Mouse (Mus musculus) kidney, embryonic 14.5 days (tissue): ENCODE results near the gene Gm13043. TPM values are rescaled to one million over a fixed set of nuclear protein-coding genes. Genes with fewer than 3 reads are reported as not detected.
"Not testable (repeated sequence)": the region's sequence is repeated elsewhere in the genome, so short reads cannot be mapped to it uniquely, and the experiment has no call there.

Source experiments
- ATAC-seq: fragments of 200-750 bp; cut with Nextera tagmentation; 2 replicates; pipeline ENCODE4 v1.8.0; 2017; ENCODE audit warnings: moderate number of reproducible peaks, mild to moderate bottlenecking, moderate TSS enrichment, moderate library complexity; ENCODE audit not compliant: low FRiP score, low TSS enrichment
- H3K27ac ChIP-seq: fragments of 300-500 bp; sonication (generic); 2 replicates; pipeline ENCODE4 v1.5.1; 2014; ENCODE audit warnings: low read depth, mild to moderate bottlenecking, low read length, moderate library complexity, mixed read lengths
- H3K27me3 ChIP-seq: fragments of 300-500 bp; sonication (generic); 2 replicates; pipeline ENCODE4 v1.6.1; 2014; ENCODE audit warnings: mild to moderate bottlenecking, low read length; ENCODE audit not compliant: control insufficient read depth, insufficient read depth
- H3K36me3 ChIP-seq: fragments of 300-500 bp; sonication (generic); 2 replicates; pipeline ENCODE4 v1.6.1; 2014; ENCODE audit warnings: low read length, mixed read lengths; ENCODE audit not compliant: control insufficient read depth, insufficient read depth
- H3K4me1 ChIP-seq: fragments of 300-500 bp; sonication (generic); 2 replicates; pipeline ENCODE4 v1.6.1; 2014; ENCODE audit warnings: low read length, mixed read lengths; ENCODE audit not compliant: control insufficient read depth, insufficient read depth
- H3K4me2 ChIP-seq: fragments of 300-500 bp; sonication (generic); replicated peaks from 2 replicates; pipeline ENCODE4 v1.6.1; 2014; ENCODE audit warnings: low read depth, mild to moderate bottlenecking, low read length
- H3K4me3 ChIP-seq: fragments of 300-500 bp; sonication (generic); 2 replicates; pipeline ENCODE4 v1.5.1; 2014; ENCODE audit warnings: mild to moderate bottlenecking, low read length
- H3K9ac ChIP-seq: fragments of 300-500 bp; sonication (generic); 2 replicates; pipeline ENCODE4 v1.6.1; 2014; ENCODE audit warnings: low read depth, mild to moderate bottlenecking, low read length, moderate library complexity
- H3K9me3 ChIP-seq: fragments of 300-500 bp; sonication (generic); 2 replicates; pipeline ENCODE4 v1.6.1; 2016; ENCODE audit warnings: low read length; ENCODE audit not compliant: control insufficient read depth
- WGBS: fragments of 180-500 bp; shearing (Covaris S2); extraction: QIAGEN DNeasy Blood & Tissue Kit; methylation state at CpG from one replicate; pipeline ENCODE4 v1.1.7; 2014; 5-methylcytosine and 5-hydroxymethylcytosine counted together
- polyA plus RNA-seq: library from polyadenylated mRNA; unstranded; fragments of >200 nt; fragmentation: Nextera tagmentation; extraction: Ambion mirVana; gene quantifications from 2 replicates; pipeline ENCODE4 v1.2.1, GENCODE M21; 2014

Gene Gm13043
- not detected in 2 replicates for polyA plus RNA-seq

DNA sequence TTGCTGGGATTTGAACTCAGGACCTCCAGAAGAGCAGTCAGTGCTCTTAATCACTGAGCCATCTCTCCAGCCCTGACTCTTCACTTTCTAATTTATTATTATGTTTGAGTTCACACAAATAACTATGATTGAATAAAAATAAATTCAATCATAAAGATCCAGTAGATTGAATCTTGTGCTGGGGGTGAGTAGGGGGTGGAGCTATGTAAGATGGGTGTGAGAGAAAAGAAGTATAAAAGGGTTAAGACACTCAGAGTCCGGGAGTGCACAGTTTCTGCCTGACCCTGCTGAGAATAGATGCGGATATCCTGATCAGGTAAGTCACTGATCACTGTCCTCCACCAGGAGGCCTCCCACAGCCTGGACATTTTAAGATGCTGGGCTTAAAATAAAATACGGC lies at the start of gene Gm13043:
Gene Gm13043 (plus strand): TSS at position 301 of the 400 bp plus-strand sequence.
- no peak within 1 kb of the TSS for H3K4me3 ChIP-seq
- H3K4me2 ChIP-seq = no peak within 1 kb of the TSS
- no peaks in the 10 kb centered on the region for H3K9me3 ChIP-seq
- H3K9ac ChIP-seq = no peak within 1 kb of the TSS
- no peaks in the 10 kb centered on the region for H3K27me3 ChIP-seq
- WGBS = 84% methylated on average over 3 of the region's 3 CpGs
- H3K4me1 ChIP-seq = no peaks in the 10 kb centered on the region
- H3K36me3 ChIP-seq = no peaks in the 10 kb centered on the region
- no peak for ATAC-seq
- H3K27ac ChIP-seq = no peak within 1 kb of the TSS

- not testable (repeated sequence) for ATAC-seq, H3K36me3 ChIP-seq, H3K9ac ChIP-seq, H3K9me3 ChIP-seq, H3K4me1 ChIP-seq, H3K27ac ChIP-seq, H3K4me3 ChIP-seq, H3K27me3 ChIP-seq, H3K4me2 ChIP-seq
- no CpG with 5 or more reads among the region's 3 CpGs for WGBS
These were observed 24.5 kb downstream of the Gm13043 start, which contains the start of gene Gm13040 for GRCm38 (mm10) chr4:143535654-143536053. Gene Gm13040, plus strand, starts transcription at chr4:143535954.

DNA sequence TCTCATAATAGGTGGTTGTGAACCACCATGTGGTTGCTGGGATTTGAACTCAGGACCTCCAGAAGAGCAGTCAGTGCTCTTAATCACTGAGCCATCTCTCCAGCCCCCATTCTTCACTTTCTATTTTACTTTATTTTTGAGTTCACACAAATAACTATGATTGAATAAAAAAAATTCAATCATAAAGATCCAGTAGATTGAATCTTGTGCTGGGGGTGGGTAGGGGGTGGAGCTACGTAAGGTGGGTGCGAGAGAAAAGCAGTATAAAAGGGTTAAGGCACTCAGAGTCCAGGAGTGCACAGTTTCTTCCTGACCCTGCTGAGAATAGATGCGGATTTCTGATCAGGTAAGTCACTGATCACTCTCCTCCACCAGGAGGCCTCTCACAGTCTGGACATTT lies 40.3 kb downstream of the Gm13043 start, which contains the start of the genes BC080695 and Gm13057:
Gene BC080695 (plus strand): TSS at position 301 of the 400 bp plus-strand sequence.
Gene Gm13057 (plus strand): TSS at position 310 of the 400 bp plus-strand sequence.
- not testable (repeated sequence) for H3K9ac ChIP-seq, H3K27ac ChIP-seq, H3K36me3 ChIP-seq, H3K27me3 ChIP-seq, H3K4me2 ChIP-seq, ATAC-seq, H3K4me1 ChIP-seq, H3K9me3 ChIP-seq, H3K4me3 ChIP-seq
- no CpG with 5 or more reads among the region's 3 CpGs for WGBS

Other genes starting within 250 kb of the Gm13043 start
- 47.4 and 48.7 TPM in 2 replicates for gene Pdpn, start 211.8 kb upstream of the Gm13043 start, polyA plus RNA-seq
- gene Lrrc38, start 161.6 kb upstream of the Gm13043 start, polyA plus RNA-seq = not detected in 2 replicates
- not detected in 2 replicates for gene Pramel1, start 116.9 kb upstream of the Gm13043 start, polyA plus RNA-seq
- 7.5 and 17.7 TPM in 2 replicates for gene Pramef8, start 98.9 kb upstream of the Gm13043 start, polyA plus RNA-seq
- gene Oog4, start 61.0 kb upstream of the Gm13043 start, polyA plus RNA-seq = not detected in 2 replicates
- not detected in 2 replicates for gene Gm13040, start 24.6 kb downstream of the Gm13043 start, polyA plus RNA-seq
- not detected in 2 replicates for gene BC080695, start 40.4 kb downstream of the Gm13043 start, polyA plus RNA-seq
- gene Gm13057, start 40.4 kb downstream of the Gm13043 start, polyA plus RNA-seq = not detected in 2 replicates
- not detected in 2 replicates for gene Gm13083, start 103.7 kb downstream of the Gm13043 start, polyA plus RNA-seq
- gene Gm13088, start 145.9 kb downstream of the Gm13043 start, polyA plus RNA-seq = not detected in 2 replicates
- not detected in 2 replicates for gene Gm13089, start 191.4 kb downstream of the Gm13043 start, polyA plus RNA-seq
- gene Gm13078, start 208.1 kb downstream of the Gm13043 start, polyA plus RNA-seq = not detected in 2 replicates